Mouse (Mus musculus): ENCODE results near the gene Sfxn1.

Gene Sfxn1

GRCm38 (mm10) chr13:54071606-54072331, at the start of gene Sfxn1:
Gene Sfxn1, plus strand, starts transcription at chr13:54071869.
- DNase-seq (ENCODE audit: low read depth, low spot score): no peak

GRCm38 (mm10) chr13:54023311-54023710, 48.4 kb upstream of the Sfxn1 start:
- no peak for DNase-seq (ENCODE audit: low read depth, low spot score)

GRCm38 (mm10) chr13:54027079-54027478, 44.6 kb upstream of the Sfxn1 start:
- no peak for DNase-seq (ENCODE audit: low read depth, low spot score)

- no peak for DNase-seq (ENCODE audit: low read depth, low spot score)
Observed at GRCm38 (mm10) chr13:54033653-54034052, 38.0 kb upstream of the Sfxn1 start.

- DNase-seq (ENCODE audit: low read depth, low spot score): no peak
Observed at GRCm38 (mm10) chr13:54035541-54035940, 36.1 kb upstream of the Sfxn1 start.

GRCm38 (mm10) chr13:54037936-54038335, 33.7 kb upstream of the Sfxn1 start:
- DNase-seq (ENCODE audit: low read depth, low spot score): no peak

GRCm38 (mm10) chr13:54040256-54040655, 31.4 kb upstream of the Sfxn1 start:
- DNase-seq (ENCODE audit: low read depth, low spot score): no peak

GRCm38 (mm10) chr13:54048679-54049352, 22.9 kb upstream of the Sfxn1 start:
- no peak for DNase-seq (ENCODE audit: low read depth, low spot score)

- no peak for DNase-seq (ENCODE audit: low read depth, low spot score)
Observed at GRCm38 (mm10) chr13:54051641-54052040, 20.0 kb upstream of the Sfxn1 start.

GRCm38 (mm10) chr13:54054962-54055361, 16.7 kb upstream of the Sfxn1 start:
- no peak for DNase-seq (ENCODE audit: low read depth, low spot score)

- DNase-seq (ENCODE audit: low read depth, low spot score): no peak
Observed at GRCm38 (mm10) chr13:54055448-54055861, 16.2 kb upstream of the Sfxn1 start, which contains the start of gene Drd1. Gene Drd1, minus strand, starts transcription at chr13:54055705.

- DNase-seq (ENCODE audit: low read depth, low spot score): no peak
Observed at GRCm38 (mm10) chr13:54062068-54062467, 9.6 kb upstream of the Sfxn1 start.

GRCm38 (mm10) chr13:54063292-54063691, 8.4 kb upstream of the Sfxn1 start:
- DNase-seq (ENCODE audit: low read depth, low spot score): no peak

GRCm38 (mm10) chr13:54066081-54066746, 5.5 kb upstream of the Sfxn1 start:
- DNase-seq (ENCODE audit: low read depth, low spot score): no peak

- DNase-seq (ENCODE audit: low read depth, low spot score): no peak
Observed at GRCm38 (mm10) chr13:54067617-54068166, 4.0 kb upstream of the Sfxn1 start.

- no peak for DNase-seq (ENCODE audit: low read depth, low spot score)
Observed at GRCm38 (mm10) chr13:54071011-54071410, 658 bp upstream of the Sfxn1 start.

- no peak for DNase-seq (ENCODE audit: low read depth, low spot score)
Observed at GRCm38 (mm10) chr13:54072526-54073057, 923 bp downstream of the Sfxn1 start.

- no peak for DNase-seq (ENCODE audit: low read depth, low spot score)
Observed at GRCm38 (mm10) chr13:54073066-54073465, 1.4 kb downstream of the Sfxn1 start.

GRCm38 (mm10) chr13:54073491-54073890, 1.8 kb downstream of the Sfxn1 start:
- DNase-seq (ENCODE audit: low read depth, low spot score): no peak

- no peak for DNase-seq (ENCODE audit: low read depth, low spot score)
Observed at GRCm38 (mm10) chr13:54075416-54075815, 3.7 kb downstream of the Sfxn1 start.

- DNase-seq (ENCODE audit: low read depth, low spot score): no peak
Observed at GRCm38 (mm10) chr13:54076051-54076450, 4.4 kb downstream of the Sfxn1 start.

All from brain, embryonic 18.5 days (tissue).